Mouse (Mus musculus) intestine, embryonic 16.5 days (tissue): Measurements from ENCODE around the gene Sdhc. TPM values are rescaled to one million over a fixed set of nuclear protein-coding genes. Genes with fewer than 3 reads are reported as not detected.
"Not testable (repeated sequence)": the region's sequence is repeated elsewhere in the genome, so short reads cannot be mapped to it uniquely, and the experiment has no call there.

Experiments
- ATAC-seq: fragments of 200-750 bp; cut with Nextera tagmentation; 2 replicates; pipeline ENCODE4 v1.8.0; 2017; ENCODE audit warnings: moderate TSS enrichment, moderate library complexity
- H3K27ac ChIP-seq: fragments of 300-500 bp; sonication (generic); 2 replicates; pipeline ENCODE4 v1.5.1; 2014; ENCODE audit warnings: mild to moderate bottlenecking, low read length
- H3K27me3 ChIP-seq: fragments of 300-500 bp; sonication (generic); replicated peaks from 2 replicates; pipeline ENCODE4 v1.6.1; 2014; ENCODE audit warnings: low read length, control low read depth, mixed read lengths; ENCODE audit not compliant: control insufficient read depth, insufficient read depth
- H3K36me3 ChIP-seq: fragments of 300-500 bp; sonication (generic); 2 replicates; pipeline ENCODE4 v1.6.1; 2014; ENCODE audit warnings: low read length, control low read depth; ENCODE audit not compliant: control insufficient read depth, insufficient read depth
- H3K4me1 ChIP-seq: fragments of 300-500 bp; sonication (generic); 2 replicates; pipeline ENCODE4 v1.6.1; 2014; ENCODE audit warnings: low read length, control low read depth, mixed read lengths; ENCODE audit not compliant: control insufficient read depth, insufficient read depth
- H3K4me2 ChIP-seq: fragments of 300-500 bp; sonication (generic); 2 replicates; pipeline ENCODE4 v1.6.1; 2014; ENCODE audit warnings: low read depth, low read length, control low read depth
- H3K4me3 ChIP-seq: fragments of 300-500 bp; sonication (generic); 2 replicates; pipeline ENCODE4 v1.5.1; 2014; ENCODE audit warnings: mild to moderate bottlenecking, low read length
- H3K9ac ChIP-seq: fragments of 300-500 bp; sonication (generic); 2 replicates; pipeline ENCODE4 v1.6.1; 2014; ENCODE audit warnings: low read depth, low read length
- H3K9me3 ChIP-seq: fragments of 300-500 bp; sonication (generic); 2 replicates; pipeline ENCODE4 v1.6.1; 2016; ENCODE audit warnings: low read length, control low read depth; ENCODE audit not compliant: control insufficient read depth
- WGBS: fragments of 180-500 bp; shearing (Covaris S2); extraction: QIAGEN DNeasy Blood & Tissue Kit; methylation state at CpG from one replicate; pipeline ENCODE4 v1.1.7; 2014; 5-methylcytosine and 5-hydroxymethylcytosine counted together
- polyA plus RNA-seq: library from polyadenylated mRNA; unstranded; fragments of >200 nt; fragmentation: Nextera tagmentation; extraction: Ambion mirVana; gene quantifications from 2 replicates; pipeline ENCODE4 v1.2.1, GENCODE M21; 2015

Gene Sdhc
- polyA plus RNA-seq, 1 experiment from 2014 or later, result 457 TPM

DNA sequence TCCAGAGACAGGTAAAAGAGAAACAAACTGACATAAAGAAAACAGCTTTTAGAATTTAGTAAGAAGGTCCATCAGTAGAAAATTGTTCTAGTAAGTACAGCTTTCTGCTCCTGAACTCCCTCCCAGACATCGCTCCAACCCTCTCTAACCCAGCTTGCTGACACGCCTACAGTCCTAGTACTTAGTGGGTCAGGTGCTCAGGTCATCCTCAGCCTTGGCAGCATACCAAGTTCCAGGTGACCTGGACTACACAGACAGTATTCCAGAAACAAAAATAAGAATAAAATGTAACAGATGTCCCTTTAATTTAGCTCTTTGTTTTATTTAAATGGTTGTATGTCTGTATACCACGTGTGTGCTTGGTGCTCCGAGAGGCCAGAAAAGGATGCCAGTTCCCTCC, 1.6 kb upstream of the Sdhc start:
- Histone ChIP-seq H3K27ac (no peak overlapping the region), H3K4me2 (no peak overlapping the region), H3K27me3 (no peaks in the 10 kb centered on the region), H3K36me3 (no peaks in the 10 kb centered on the region), H3K4me3 (no peak overlapping the region), H3K9ac (no peak overlapping the region), H3K4me1 (peaks cover 10% of the 10 kb centered on the region), H3K9me3 (no peaks in the 10 kb centered on the region)
- WGBS, result 86% methylated on average over 4 of the region's 4 CpGs
- no peak for ATAC-seq

DNA sequence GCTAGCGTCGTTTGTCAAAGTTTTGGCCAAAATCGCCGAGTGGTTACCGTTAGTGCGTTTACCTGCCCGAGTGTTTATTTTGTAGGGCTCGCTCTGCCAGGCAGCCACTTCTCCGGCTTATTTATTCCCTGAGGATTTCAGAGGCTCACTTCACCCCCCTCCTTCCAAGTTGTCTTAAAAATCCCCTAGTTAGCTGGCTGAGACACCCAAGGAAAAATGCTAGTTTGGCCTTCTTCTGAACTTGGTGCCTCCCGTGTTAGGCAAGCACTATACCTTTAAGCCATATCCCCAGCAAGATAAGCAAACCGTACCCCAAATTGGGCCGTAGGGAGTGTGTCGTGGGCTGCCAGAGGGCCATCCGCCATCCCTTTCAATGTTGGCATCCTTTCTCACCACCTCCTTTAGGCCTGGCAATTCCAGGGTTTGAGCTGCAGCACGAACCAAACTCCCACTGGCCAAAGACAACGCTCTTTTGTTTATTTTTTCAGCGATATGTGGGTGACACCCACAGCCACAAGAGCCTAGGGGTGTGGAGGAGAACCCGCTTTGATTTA, 512 bp upstream of the Sdhc start:
- peaks cover 10% of the 10 kb centered on the region for H3K4me1 ChIP-seq
- H3K27ac ChIP-seq, result peak overlapping the region; percentile 42
- H3K9ac ChIP-seq, result peak overlapping the region; percentile 87
- H3K36me3 ChIP-seq, result no peaks in the 10 kb centered on the region; the same call in 1 of the 2 replicates
- H3K27me3 ChIP-seq, result no peaks in the 10 kb centered on the region
- peak overlapping the region; percentile 74 for H3K4me2 ChIP-seq
- ATAC-seq, result peak; percentile 23; the same call in 1 of the 2 replicates
- peak overlapping the region; percentile 70 for H3K4me3 ChIP-seq
- WGBS, result 7% methylated on average over 18 of the region's 18 CpGs
- H3K9me3 ChIP-seq, result no peaks in the 10 kb centered on the region

DNA sequence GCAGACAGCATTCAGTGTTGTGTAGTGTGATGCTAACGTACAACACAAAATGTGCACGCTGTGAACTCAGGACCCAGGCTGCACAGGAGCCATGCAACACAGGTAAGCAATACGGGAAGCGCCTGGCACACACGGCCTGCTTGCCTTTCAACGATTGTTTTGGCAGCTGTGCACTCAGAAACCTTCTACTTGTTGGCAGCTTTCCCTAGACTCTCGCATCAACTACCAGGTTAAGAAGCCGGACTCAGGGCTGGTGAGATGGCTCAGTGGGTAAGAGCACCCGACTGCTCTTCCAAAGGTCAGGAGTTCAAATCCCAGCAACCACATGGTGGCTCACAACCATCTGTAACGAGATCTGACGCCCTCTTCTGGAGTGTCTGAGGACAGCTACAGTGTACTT, 7.4 kb downstream of the Sdhc start:
- not testable (repeated sequence) for ATAC-seq, H3K9ac ChIP-seq, H3K27ac ChIP-seq, H3K9me3 ChIP-seq, H3K4me2 ChIP-seq, H3K4me3 ChIP-seq, H3K27me3 ChIP-seq, H3K4me1 ChIP-seq
- 89% methylated on average over 9 of the region's 11 CpGs for WGBS
- H3K36me3 ChIP-seq, result peaks cover 15% of the 10 kb centered on the region; the same call in 1 of the 2 replicates

DNA sequence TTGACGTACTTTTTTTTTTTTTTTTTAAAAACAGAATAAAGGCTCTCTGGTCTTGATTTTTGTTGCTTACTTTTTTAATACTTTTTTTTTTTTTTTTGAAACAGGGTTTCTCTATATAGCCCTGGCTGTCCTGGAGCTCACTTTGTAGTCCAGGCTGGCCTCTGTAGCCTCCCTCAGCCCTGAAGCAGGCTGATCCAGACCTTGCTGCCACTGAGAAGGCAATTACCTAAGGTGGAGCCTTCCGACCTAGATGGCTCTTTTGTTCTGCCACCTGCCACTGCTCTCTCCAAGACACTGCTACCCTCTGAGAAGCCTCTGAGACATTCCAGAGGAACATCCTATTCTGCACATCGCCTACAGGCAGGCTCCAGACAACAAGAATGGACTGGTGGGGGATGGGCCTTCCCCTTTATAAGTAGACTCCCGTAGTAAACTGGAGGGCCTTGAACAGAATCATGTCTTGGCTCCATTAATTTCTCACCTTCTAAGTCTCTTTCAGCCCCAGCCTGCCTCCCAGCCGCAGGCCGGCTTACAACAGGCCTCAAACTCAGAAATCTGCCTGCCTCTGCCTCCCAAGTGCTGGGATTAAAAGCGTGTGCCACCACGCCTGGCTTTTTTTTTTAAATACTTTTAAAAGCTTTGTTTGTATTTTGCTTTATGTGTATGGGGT, 12.8 kb downstream of the Sdhc start:
- not testable (repeated sequence) for ATAC-seq
- H3K36me3 ChIP-seq, result peaks cover 12% of the 10 kb centered on the region; the same call in 1 of the 2 replicates
- 92% methylated on average over 8 of the region's 8 CpGs for WGBS

DNA sequence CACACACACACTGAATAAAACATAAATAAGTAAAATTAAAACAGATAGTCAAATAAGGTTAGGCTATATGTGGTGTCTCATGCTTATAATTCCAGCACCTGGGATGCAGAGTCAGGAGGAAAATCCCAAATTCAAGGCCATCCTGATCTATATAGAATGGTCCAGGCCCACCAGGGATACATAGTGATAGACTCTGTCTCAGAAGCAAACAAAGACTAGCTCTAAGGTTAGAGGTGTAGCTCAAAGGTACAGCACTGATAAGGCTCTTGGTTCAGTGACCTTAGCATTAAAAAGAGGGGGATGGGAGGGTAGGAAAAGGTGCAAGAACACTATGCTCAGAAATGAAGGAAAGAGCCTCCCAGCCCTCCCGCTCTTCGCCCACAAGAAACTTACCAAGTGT, 14.8 kb downstream of the Sdhc start:
- no peak for ATAC-seq
- no peak overlapping the region for H3K9ac ChIP-seq
- no peak overlapping the region for H3K27ac ChIP-seq
- no peaks in the 10 kb centered on the region for H3K4me1 ChIP-seq
- peaks cover 4% of the 10 kb centered on the region; the same call in 1 of the 2 replicates for H3K36me3 ChIP-seq
- no peaks in the 10 kb centered on the region for H3K9me3 ChIP-seq
- H3K27me3 ChIP-seq, result no peaks in the 10 kb centered on the region
- H3K4me3 ChIP-seq, result no peak overlapping the region
- no peak overlapping the region for H3K4me2 ChIP-seq
- 91% methylated on average over 2 of the region's 2 CpGs for WGBS

More for the DNA sequence above, 12.8 kb downstream of the Sdhc start:
- H3K27ac ChIP-seq, H3K27me3 ChIP-seq, H3K4me2 ChIP-seq, H3K9ac ChIP-seq, H3K4me1 ChIP-seq, H3K9me3 ChIP-seq, H3K4me3 ChIP-seq: not testable (repeated sequence)

DNA sequence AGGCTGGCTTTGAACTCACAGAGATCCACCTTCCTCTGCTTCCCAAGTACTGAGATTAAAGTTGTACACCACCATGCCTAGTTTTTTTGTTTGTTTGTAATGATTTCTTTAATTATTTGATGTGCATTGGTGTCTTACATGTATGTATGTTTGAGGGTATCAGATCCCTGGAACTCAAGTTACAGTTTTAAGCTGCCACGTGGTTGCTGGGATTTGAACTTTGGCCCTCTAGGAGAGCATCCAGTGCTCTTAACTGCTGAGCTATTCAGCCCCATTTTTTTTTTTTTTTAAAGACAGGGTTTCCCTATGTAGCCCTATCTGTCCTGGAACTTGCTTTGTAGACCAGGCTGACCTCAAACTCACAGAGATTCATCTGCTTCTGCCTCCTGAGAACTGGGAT, 19.4 kb downstream of the Sdhc start:
- H3K9ac ChIP-seq, result no peak overlapping the region
- no peaks in the 10 kb centered on the region for H3K9me3 ChIP-seq
- H3K27ac ChIP-seq, result no peak overlapping the region
- ATAC-seq, result no peak
- H3K27me3 ChIP-seq, result no peaks in the 10 kb centered on the region
- H3K4me2 ChIP-seq, result no peak overlapping the region
- H3K4me3 ChIP-seq, result no peak overlapping the region
- no peaks in the 10 kb centered on the region for H3K4me1 ChIP-seq
- WGBS, result 71% methylated on average over 1 of the region's 1 CpGs
- peaks cover 13% of the 10 kb centered on the region for H3K36me3 ChIP-seq

DNA sequence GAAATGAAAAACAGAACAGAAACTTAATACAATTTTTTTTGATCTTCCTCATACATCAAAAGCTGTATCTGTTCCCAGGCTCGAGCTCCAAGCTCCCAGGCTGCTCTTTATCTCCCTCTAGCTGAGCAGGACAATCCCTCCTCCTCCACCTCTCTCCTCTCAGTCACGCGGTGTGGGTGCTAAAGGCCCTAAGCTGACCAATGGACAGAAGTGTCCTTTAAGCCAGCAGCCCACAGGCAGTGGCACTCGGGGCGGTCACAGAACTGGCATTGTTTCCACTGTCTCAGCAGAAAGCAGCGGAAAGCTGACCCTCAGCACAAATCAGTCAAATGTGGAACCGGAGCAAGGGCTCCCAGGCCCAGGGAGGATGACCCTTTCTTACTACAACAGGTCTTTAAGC, 21.2 kb downstream of the Sdhc start:
- WGBS, result 55% methylated on average over 7 of the region's 7 CpGs
- Histone ChIP-seq H3K27me3 (no peaks in the 10 kb centered on the region), H3K36me3 (peaks cover 13% of the 10 kb centered on the region), H3K4me3 (no peak overlapping the region), H3K4me1 (no peaks in the 10 kb centered on the region), H3K9ac (no peak overlapping the region), H3K9me3 (no peaks in the 10 kb centered on the region), H3K27ac (no peak overlapping the region), H3K4me2 (no peak overlapping the region)
- no peak for ATAC-seq

DNA sequence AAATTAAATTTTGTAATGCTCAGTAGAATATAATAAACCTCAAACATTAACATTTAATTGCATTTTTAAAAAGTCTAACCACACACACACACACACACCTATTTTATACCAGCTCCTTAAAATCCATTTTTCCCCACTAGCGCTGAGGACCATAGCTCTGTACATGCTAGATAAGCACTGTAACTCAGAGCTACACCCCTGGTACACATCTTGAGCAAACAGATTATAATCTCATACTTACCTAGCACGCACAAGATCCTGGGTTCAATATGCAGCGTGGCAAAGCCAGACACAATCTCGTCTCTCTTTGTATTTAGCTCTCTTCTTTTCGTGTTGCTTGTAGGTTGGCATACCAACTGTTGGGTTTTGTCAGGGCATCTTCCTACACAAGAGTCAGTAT, 26.0 kb downstream of the Sdhc start:
- H3K27ac ChIP-seq, result no peak overlapping the region
- H3K9ac ChIP-seq, result no peak overlapping the region
- no peaks in the 10 kb centered on the region for H3K27me3 ChIP-seq
- WGBS, result 78% methylated on average over 5 of the region's 5 CpGs
- H3K4me2 ChIP-seq, result no peak overlapping the region
- peaks cover 9% of the 10 kb centered on the region for H3K36me3 ChIP-seq
- H3K4me1 ChIP-seq, result no peaks in the 10 kb centered on the region
- H3K4me3 ChIP-seq, result no peak overlapping the region
- ATAC-seq, result no peak; the same call in 1 of the 2 replicates
- H3K9me3 ChIP-seq, result no peaks in the 10 kb centered on the region

DNA sequence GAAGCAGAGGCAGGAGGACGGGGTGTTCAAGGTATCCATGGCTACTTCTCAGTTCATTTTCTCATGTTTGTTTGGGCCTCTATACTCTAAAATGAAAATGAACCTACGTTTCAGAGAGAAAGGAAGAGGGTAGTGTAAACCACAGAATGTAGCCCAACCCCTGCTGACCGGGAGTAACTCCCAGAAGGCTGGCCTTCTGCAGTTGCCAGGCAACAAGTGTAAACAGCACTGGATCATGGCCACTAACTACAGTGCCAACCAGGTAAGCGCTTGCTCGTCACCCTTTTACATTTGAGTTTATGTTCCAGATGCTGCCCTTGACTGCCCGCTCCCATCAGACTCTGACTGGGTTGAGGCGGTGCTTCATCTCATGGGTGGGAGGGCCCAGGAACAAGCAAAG, 27.5 kb downstream of the Sdhc start:
- Histone ChIP-seq H3K27ac (no peak overlapping the region), H3K27me3 (no peaks in the 10 kb centered on the region), H3K4me1 (no peaks in the 10 kb centered on the region), H3K4me3 (no peak overlapping the region), H3K9me3 (no peaks in the 10 kb centered on the region), H3K4me2 (no peak overlapping the region; the same call in 1 of the 2 replicates), H3K36me3 (peaks cover under 1% of the 10 kb centered on the region; the same call in 1 of the 2 replicates), H3K9ac (no peak overlapping the region)
- WGBS, result 18% methylated on average over 7 of the region's 7 CpGs
- ATAC-seq, result peak; percentile 79
